Mouse (Mus musculus) liver, embryonic 14.5 days (tissue): Measurements from ENCODE around the gene Apaf1. TPM values are rescaled to one million over a fixed set of nuclear protein-coding genes. Genes with fewer than 3 reads are reported as not detected.

Experiments used
- ATAC-seq: fragments of 200-750 bp; cut with Nextera tagmentation; 2 replicates; pipeline ENCODE4 v1.8.0; 2017; ENCODE audit warnings: moderate number of reproducible peaks, mild to moderate bottlenecking, moderate library complexity; ENCODE audit not compliant: insufficient read depth
- DNase-seq, 3 experiments: peaks; one replicate each; pipeline ENCODE4 v3.0.0-alpha.2; 2012 to 2013; ENCODE audit warnings: low read depth in 3 of 3, low spot score in 3 of 3
- H3K27ac ChIP-seq: fragments of 300-500 bp; sonication (generic); 2 replicates; pipeline ENCODE4 v1.5.1; 2014; ENCODE audit warnings: moderate library complexity, mild to moderate bottlenecking, control low read depth, inconsistent platforms
- H3K27me3 ChIP-seq: fragments of 300-500 bp; sonication (generic); 2 replicates; pipeline ENCODE4 v1.6.1; 2014; ENCODE audit warnings: mild to moderate bottlenecking, low read length, moderate library complexity; ENCODE audit not compliant: control insufficient read depth, insufficient read depth
- H3K36me3 ChIP-seq: fragments of 300-500 bp; sonication (generic); replicated peaks from 2 replicates; pipeline ENCODE4 v1.6.1; 2014; ENCODE audit warnings: low read depth; ENCODE audit not compliant: control insufficient read depth, insufficient read depth
- H3K4me1 ChIP-seq, 2 experiments: fragments of 200-500 bp in 1 of 2; fragments of 300-500 bp in 1 of 2; sonication (generic) in 1 of 2; replicated peaks; 2 replicates each; pipeline ENCODE4 v1.6.1; 2012 to 2014; ENCODE audit warnings: antibody characterized with exemption in 1 of 2, inconsistent platforms in 1 of 2, low read length in 1 of 2; ENCODE audit not compliant: control insufficient read depth in 2 of 2, insufficient read depth in 2 of 2
- H3K4me2 ChIP-seq: fragments of 300-500 bp; sonication (generic); 2 replicates; pipeline ENCODE4 v1.6.1; 2014; ENCODE audit warnings: low read depth, mild to moderate bottlenecking, control low read depth, moderate library complexity
- H3K4me3 ChIP-seq, 2 experiments: fragments of 200-500 bp in 1 of 2; fragments of 300-500 bp in 1 of 2; sonication (generic) in 1 of 2; 2 replicates each; pipeline ENCODE4 v1.5.1; 2012 to 2014; ENCODE audit warnings: low read depth in 2 of 2, low read length in 2 of 2, mild to moderate bottlenecking in 2 of 2, control low read depth in 1 of 2, inconsistent platforms in 1 of 2, moderate library complexity in 1 of 2; ENCODE audit not compliant: insufficient read depth in 1 of 2
- H3K9ac ChIP-seq: fragments of 300-500 bp; sonication (generic); replicated peaks from 2 replicates; pipeline ENCODE4 v1.6.1; 2014; ENCODE audit warnings: mild to moderate bottlenecking, control low read depth, moderate library complexity
- H3K9me3 ChIP-seq: fragments of 300-500 bp; sonication (generic); 2 replicates; pipeline ENCODE4 v1.6.1; 2016; ENCODE audit warnings: low read length, mixed read lengths; ENCODE audit not compliant: control insufficient read depth
- CTCF ChIP-seq: IDR thresholded peaks from 2 replicates; pipeline ENCODE4 v1.5.1; 2016; ENCODE audit warnings: antibody characterized with exemption, low read depth, control low read depth
- EP300 ChIP-seq: IDR thresholded peaks from 2 replicates; pipeline ENCODE4 v1.6.1; 2016; ENCODE audit warnings: antibody characterized with exemption, low read depth
- WGBS: fragments of 180-500 bp; shearing (Covaris S2); extraction: QIAGEN DNeasy Blood & Tissue Kit; methylation state at CpG from one replicate; pipeline ENCODE4 v1.1.7; 2014; ENCODE audit not compliant: insufficient replicate concordance; 5-methylcytosine and 5-hydroxymethylcytosine counted together
- polyA plus RNA-seq, 2 experiments: library from polyadenylated mRNA; depleted of rRNA in 1 of 2; stranded (reverse) in 1 of 2; unstranded in 1 of 2; fragments of >200 nt; fragmentation: Nextera tagmentation in 1 of 2; extraction: Ambion mirVana in 1 of 2; gene quantifications; 2 replicates each; pipeline versions ENCODE4 v1.2.1 to v1.2.3; 2012 to 2014

The Apaf1 gene
- polyA plus RNA-seq, 2 experiments, result 7.2 to 8.2 TPM

DNA sequence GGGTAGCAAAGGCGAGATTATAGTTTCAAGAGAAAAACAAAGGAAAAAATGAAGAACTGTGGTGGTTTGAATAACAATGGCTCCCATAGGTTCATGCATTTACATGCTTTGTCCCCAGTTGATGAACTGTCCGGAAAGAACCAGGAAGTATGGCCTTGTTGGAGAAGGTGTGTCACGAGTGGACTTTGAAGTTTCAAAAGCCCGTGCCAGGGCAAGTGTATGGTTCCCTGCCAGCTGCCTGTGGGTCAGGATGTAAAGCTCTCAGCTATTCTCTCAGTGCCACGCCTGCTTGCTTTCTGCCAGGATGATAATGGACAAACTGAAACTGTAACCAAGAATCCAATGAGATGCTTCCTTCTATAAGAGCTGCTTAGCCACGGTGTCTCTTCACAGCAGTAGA lies 20.2 kb downstream of the Apaf1 start:
- DNase-seq, result no peak
- TF ChIP-seq EP300 (no peak), CTCF (no peak)
- no peaks in the 10 kb centered on the region for H3K27me3 ChIP-seq
- no peaks in the 10 kb centered on the region for H3K9me3 ChIP-seq
- no peak overlapping the region for H3K9ac ChIP-seq
- WGBS, result 70% methylated on average over 6 of the region's 6 CpGs
- ATAC-seq, result no peak
- no peak overlapping the region for H3K4me3 ChIP-seq
- H3K4me2 ChIP-seq, result no peak overlapping the region
- H3K27ac ChIP-seq, result no peak overlapping the region
- no peaks in the 10 kb centered on the region for H3K4me1 ChIP-seq
- peaks cover 6% of the 10 kb centered on the region for H3K36me3 ChIP-seq

DNA sequence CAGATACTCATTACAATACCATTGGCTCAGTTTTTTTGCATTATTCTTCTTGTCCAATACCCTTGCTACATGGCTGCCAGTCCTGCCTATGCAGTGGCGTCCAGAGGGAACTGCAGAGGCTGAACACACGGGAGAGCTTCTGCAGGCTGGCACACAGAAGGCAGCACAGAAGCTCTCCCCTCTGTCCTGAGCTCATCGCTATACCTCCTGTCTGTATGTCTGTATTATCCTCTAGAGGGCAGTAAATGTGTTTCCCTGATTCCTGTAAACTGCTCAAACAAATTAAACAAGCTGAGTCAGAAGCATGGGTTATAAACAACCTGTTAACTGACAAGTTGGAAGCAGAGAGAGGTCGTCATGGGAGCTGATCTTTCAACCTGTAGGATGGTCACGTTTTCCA lies 21.8 kb downstream of the Apaf1 start:
- Histone ChIP-seq H3K9me3 (no peaks in the 10 kb centered on the region), H3K9ac (no peak overlapping the region), H3K4me1 (no peaks in the 10 kb centered on the region), H3K27me3 (no peaks in the 10 kb centered on the region), H3K4me2 (no peak overlapping the region), H3K36me3 (no peaks in the 10 kb centered on the region; the same call in none of the 2 replicates), H3K4me3 (no peak overlapping the region), H3K27ac (no peak overlapping the region)
- ATAC-seq (0 out of 2 replicates have a peak, but pooled peaks have one; percentile 57), DNase-seq (no peak)
- TF ChIP-seq CTCF, result peak; percentile 51
- no peak for TF ChIP-seq EP300
- WGBS, result 42% methylated on average over 5 of the region's 5 CpGs

- Histone ChIP-seq H3K27ac (no peak overlapping the region), H3K4me1 (no peaks in the 10 kb centered on the region), H3K4me3 (no peak overlapping the region), H3K9ac (no peak overlapping the region), H3K4me2 (no peak overlapping the region), H3K27me3 (no peaks in the 10 kb centered on the region), H3K9me3 (no peaks in the 10 kb centered on the region), H3K36me3 (peaks cover 5% of the 10 kb centered on the region)
- ATAC-seq (no peak), DNase-seq (no peak)
- TF ChIP-seq EP300 (no peak), CTCF (no peak)
Measured at GRCm38 (mm10) chr10:91052734-91053133, 29.8 kb downstream of the Apaf1 start.

DNA sequence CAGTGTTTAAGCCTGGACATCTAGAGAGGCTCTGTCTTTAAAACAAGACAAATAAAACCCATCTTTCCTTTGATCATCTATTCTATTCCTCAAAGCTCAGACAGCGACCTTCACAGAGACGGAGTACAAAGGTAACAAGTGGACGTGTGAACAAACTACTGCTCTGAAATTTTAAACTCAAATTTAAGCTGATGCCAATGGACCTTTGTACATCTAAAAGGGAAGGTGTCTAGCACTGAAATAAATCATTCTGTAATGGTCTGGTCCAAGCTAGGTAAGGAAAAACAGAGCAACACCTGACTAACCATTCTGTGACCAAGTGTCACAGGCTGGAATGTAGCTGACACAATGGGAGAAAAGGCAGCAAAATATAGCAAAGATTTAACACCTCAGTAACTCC lies 31.4 kb downstream of the Apaf1 start:
- H3K9me3 ChIP-seq, result no peaks in the 10 kb centered on the region
- TF ChIP-seq CTCF (no peak), EP300 (no peak)
- 78% methylated on average over 3 of the region's 3 CpGs for WGBS
- no peaks in the 10 kb centered on the region for H3K27me3 ChIP-seq
- no peak overlapping the region for H3K4me3 ChIP-seq
- no peak overlapping the region for H3K27ac ChIP-seq
- ATAC-seq (no peak), DNase-seq (no peak)
- H3K9ac ChIP-seq, result no peak overlapping the region
- H3K36me3 ChIP-seq, result peaks cover 6% of the 10 kb centered on the region
- no peak overlapping the region for H3K4me2 ChIP-seq
- H3K4me1 ChIP-seq, result no peaks in the 10 kb centered on the region

DNA sequence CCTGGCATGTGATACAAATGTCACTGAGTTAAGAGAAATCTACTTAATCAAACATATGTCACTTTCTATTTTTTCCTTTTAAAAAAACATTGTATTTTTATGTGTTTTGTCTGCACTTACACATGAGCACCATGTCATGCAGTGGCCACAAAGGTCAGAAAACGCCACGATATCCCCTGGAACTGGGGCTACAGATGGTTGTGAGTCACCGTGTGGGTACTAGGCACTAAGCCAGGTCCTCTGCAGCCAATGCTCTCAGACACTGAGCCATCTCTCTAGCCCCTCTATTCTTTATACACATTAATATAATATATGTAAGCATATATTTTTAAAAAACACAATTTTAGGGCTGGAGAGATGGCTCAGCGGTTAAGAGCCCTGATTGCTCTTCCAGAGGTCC lies 32.9 kb downstream of the Apaf1 start:
- no peak overlapping the region for H3K4me2 ChIP-seq
- no peaks in the 10 kb centered on the region for H3K9me3 ChIP-seq
- no peaks in the 10 kb centered on the region for H3K4me1 ChIP-seq
- DNase-seq, result no peak
- no peaks in the 10 kb centered on the region for H3K27me3 ChIP-seq
- H3K9ac ChIP-seq, result no peak overlapping the region
- no peak overlapping the region for H3K4me3 ChIP-seq
- peaks cover 4% of the 10 kb centered on the region for H3K36me3 ChIP-seq
- no peak for ATAC-seq
- 84% methylated on average over 4 of the region's 4 CpGs for WGBS
- no peak overlapping the region for H3K27ac ChIP-seq
- no peak for TF ChIP-seq CTCF
